Mouse (Mus musculus) lung, adult 2 months (tissue): ENCODE measurements around the gene Kif4. TPM values are rescaled to one million over a fixed set of nuclear protein-coding genes. Genes with fewer than 3 reads are reported as not detected.
A peak's percentile ranks its signal among the peaks of the same experiment; 100 is the strongest.

Source experiments
- DNase-seq: peaks from one replicate; pipeline ENCODE4 v3.0.0; 2022
- H3K4me1 ChIP-seq: fragments of 200-500 bp; 2 replicates; pipeline ENCODE4 v1.6.1; 2011; ENCODE audit warnings: low read length; ENCODE audit not compliant: control insufficient read depth, insufficient read depth
- H3K4me3 ChIP-seq: fragments of 200-500 bp; replicated peaks from 2 replicates; pipeline ENCODE3; 2011; ENCODE audit warnings: low read depth, mild to moderate bottlenecking, control low read depth, low read length; ENCODE audit errors: extremely low read depth
- CTCF ChIP-seq: fragments of 200-500 bp; IDR thresholded peaks from 2 replicates; pipeline ENCODE4 v1.5.1; 2011; ENCODE audit warnings: mild to moderate bottlenecking, low read length, control low read depth; ENCODE audit not compliant: insufficient read depth
- POLR2A ChIP-seq: fragments of 200-500 bp; IDR thresholded peaks from 2 replicates; pipeline ENCODE4 v1.6.1; 2011; ENCODE audit warnings: low read depth, mild to moderate bottlenecking, control low read depth, low read length, borderline replicate concordance; ENCODE audit errors: extremely low read depth
- WGBS: fragments of 180-500 bp; shearing (Covaris S2); methylation state at CpG from one replicate; pipeline ENCODE4 v1.1.7; 2018; 5-methylcytosine and 5-hydroxymethylcytosine counted together
- polyA plus RNA-seq: library from polyadenylated mRNA; depleted of rRNA; stranded (reverse); fragments of >200 nt; gene quantifications from 2 replicates; pipeline ENCODE4 v1.2.3, GENCODE M21; 2012; rRNA removed

Gene Kif4
- polyA plus RNA-seq, 1 experiment, result 0.56 TPM

DNA sequence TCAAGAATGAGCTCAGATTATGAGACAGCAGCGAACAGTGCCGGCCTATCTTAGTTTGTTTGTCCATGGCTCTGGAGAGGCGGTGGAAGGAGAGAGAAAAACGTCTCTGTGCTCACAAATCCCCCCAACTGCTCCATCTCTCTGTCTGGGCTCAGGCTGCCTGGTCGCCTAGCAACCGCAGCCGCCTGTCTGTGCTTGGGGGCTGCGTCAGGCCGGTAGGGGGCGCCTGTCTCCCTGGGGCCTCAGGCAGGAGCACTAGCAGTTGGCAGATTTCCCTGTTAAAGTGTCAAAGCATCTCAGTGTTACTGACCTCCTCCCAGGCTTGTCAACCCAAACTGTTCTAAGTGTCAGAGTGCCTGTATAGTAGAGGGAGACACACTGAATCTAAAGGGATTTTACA is 116.4 kb downstream of the Kif4 start:
- TF ChIP-seq CTCF, result no peak
- TF ChIP-seq POLR2A, result no peak
- 0 out of 2 replicates have a peak, but pooled peaks cover 3% of the 10 kb centered on the region for H3K4me1 ChIP-seq
- WGBS, result 24% methylated on average over 10 of the region's 10 CpGs
- no peak for DNase-seq
- no peak overlapping the region for H3K4me3 ChIP-seq

DNA sequence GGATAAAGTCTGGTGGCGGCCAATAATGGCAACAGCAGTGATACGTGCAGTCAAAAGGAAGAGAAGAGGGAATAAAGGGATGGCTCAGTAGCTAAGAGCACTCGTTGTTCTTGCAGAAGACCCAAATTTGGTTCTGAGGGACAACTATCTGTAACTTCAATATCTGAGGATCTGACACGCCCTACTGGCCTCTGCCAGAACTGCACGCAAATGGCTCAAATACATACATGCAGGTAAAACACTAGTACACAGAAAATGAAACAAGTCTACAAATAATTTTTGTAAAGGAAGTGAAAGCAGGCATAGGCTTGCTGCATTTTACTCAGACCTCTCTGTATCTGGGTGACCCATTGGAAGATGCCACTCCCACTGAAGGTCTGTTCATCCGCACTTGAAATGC is 140.3 kb downstream of the Kif4 start:
- Histone ChIP-seq H3K4me3 (no peak overlapping the region), H3K4me1 (0 out of 2 replicates have a peak, but pooled peaks cover 3% of the 10 kb centered on the region)
- no peak for DNase-seq
- WGBS, result 76% methylated on average over 6 of the region's 6 CpGs
- TF ChIP-seq POLR2A (no peak), CTCF (no peak)

DNA sequence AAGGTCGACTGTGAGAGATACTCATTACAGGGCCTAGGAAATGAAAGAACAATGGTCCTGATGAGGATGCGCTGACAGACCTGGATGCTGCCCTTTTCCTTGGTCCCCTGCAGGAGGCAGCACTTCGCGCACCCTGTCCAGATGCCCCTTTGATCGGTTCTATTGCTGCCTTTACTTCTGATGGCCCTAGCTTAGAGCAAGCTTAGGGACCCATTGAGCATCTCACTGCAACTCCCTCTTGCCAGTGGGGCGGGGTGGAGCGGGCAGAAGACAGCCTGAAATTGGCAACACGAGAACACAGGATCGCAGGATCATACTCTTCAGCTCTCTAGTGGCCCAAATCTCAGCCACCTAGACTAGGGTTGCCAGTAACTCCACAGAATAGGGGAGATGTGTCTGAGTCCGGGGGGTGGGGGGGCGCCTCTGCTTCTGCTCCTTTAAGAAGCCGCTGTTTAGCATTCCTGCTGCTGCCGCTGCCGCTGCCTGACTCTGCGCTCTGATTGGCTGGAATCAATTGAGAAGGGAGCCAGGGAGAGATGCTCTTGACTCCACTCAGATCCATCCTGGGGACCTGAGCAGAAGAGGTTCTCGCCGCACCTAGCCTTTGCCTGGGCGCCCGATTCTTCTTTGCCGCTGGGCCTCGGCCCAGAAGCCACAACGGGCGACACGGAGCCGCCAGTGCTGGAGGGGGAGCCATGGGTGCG is 141.8 kb downstream of the Kif4 start, which contains the start of gene Dlg3:
TSS of gene Dlg3 (plus strand) at position 542 of the 704 bp plus-strand sequence.
- no peak for DNase-seq
- Histone ChIP-seq H3K4me3 (peak within 1 kb of the TSS; percentile 43), H3K4me1 (0 out of 2 replicates have a peak, but pooled peaks cover 3% of the 10 kb centered on the region)
- TF ChIP-seq CTCF, result peak; percentile 29; the same call in 1 of the 2 replicates
- TF ChIP-seq POLR2A, result no peak
- 26% methylated on average over 24 of the region's 26 CpGs for WGBS

- 39% methylated on average over 35 of the region's 36 CpGs for WGBS
- no peak overlapping the region for H3K4me3 ChIP-seq
- H3K4me1 ChIP-seq, result 0 out of 2 replicates have a peak, but pooled peaks cover 3% of the 10 kb centered on the region
- DNase-seq, result no peak
- TF ChIP-seq CTCF, result no peak
- TF ChIP-seq POLR2A, result no peak
These were observed 142.5 kb downstream of the Kif4 start for GRCm38 (mm10) chrX:100767885-100768626.

- WGBS, result 94% methylated on average over 5 of the region's 5 CpGs
- TF ChIP-seq POLR2A (no peak), CTCF (no peak)
- Histone ChIP-seq H3K4me1 (0 out of 2 replicates have a peak, but pooled peaks cover 3% of the 10 kb centered on the region), H3K4me3 (no peak overlapping the region)
- DNase-seq, result no peak
These were observed 143.7 kb downstream of the Kif4 start for GRCm38 (mm10) chrX:100769281-100769680.

GRCm38 (mm10) chrX:100774341-100774811 is 148.8 kb downstream of the Kif4 start:
- Histone ChIP-seq H3K4me1 (peaks cover 3% of the 10 kb centered on the region), H3K4me3 (peak overlapping the region; percentile 66)
- WGBS, result 22% methylated on average over 23 of the region's 23 CpGs
- DNase-seq, result peak; percentile 73
- TF ChIP-seq CTCF, result peak; percentile 52
- TF ChIP-seq POLR2A, result no peak

GRCm38 (mm10) chrX:100775405-100775804 is 149.9 kb downstream of the Kif4 start:
- DNase-seq, result no peak

DNA sequence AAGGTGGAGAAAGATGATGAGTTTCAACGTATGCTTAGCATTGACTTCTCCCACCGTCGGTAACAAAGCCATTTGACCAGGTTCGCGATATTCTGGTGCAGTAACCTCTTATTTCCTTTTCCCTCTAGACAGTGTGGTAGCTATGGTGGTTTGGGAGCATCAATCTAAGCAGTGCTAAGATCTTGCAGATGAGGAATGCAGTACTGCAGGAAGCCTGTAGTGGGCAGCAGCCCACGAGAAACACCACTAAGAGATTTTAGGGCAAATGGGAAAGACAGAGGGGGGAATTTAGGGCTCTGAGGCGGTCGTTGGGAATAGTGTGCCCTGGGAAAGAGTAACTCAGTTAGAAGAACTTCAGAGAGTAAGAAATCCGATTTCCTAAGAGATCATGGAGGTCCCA is 151.0 kb downstream of the Kif4 start:
- peak; percentile 41 for DNase-seq
- no peak overlapping the region for H3K4me3 ChIP-seq
- TF ChIP-seq CTCF, result peak; percentile 52; the same call in 1 of the 2 replicates
- TF ChIP-seq POLR2A, result no peak
- peaks cover 3% of the 10 kb centered on the region for H3K4me1 ChIP-seq
- WGBS, result 25% methylated on average over 9 of the region's 9 CpGs

More at GRCm38 (mm10) chrX:100775405-100775804, 149.9 kb downstream of the Kif4 start:
- TF ChIP-seq POLR2A, result no peak
- no peak for TF ChIP-seq CTCF
- WGBS, result 64% methylated on average over 3 of the region's 3 CpGs
- H3K4me1 ChIP-seq, result peaks cover 3% of the 10 kb centered on the region
- H3K4me3 ChIP-seq, result no peak overlapping the region

Other genes starting within 250 kb of the Kif4 start
- gene Otud6a, start 196.7 kb upstream of the Kif4 start, polyA plus RNA-seq, result not detected in 2 replicates
- gene Awat2, start 183.0 kb upstream of the Kif4 start, polyA plus RNA-seq, result 0.44 and 0.77 TPM in 2 replicates
- 11.4 and 15.6 TPM in 2 replicates for gene Igbp1, start 131.4 kb upstream of the Kif4 start, polyA plus RNA-seq
- 0.05 TPM in 1 of 2 replicates, not detected in the other for gene Dgat2l6, start 100.9 kb upstream of the Kif4 start, polyA plus RNA-seq
- not detected in 2 replicates for gene Awat1, start 53.5 kb upstream of the Kif4 start, polyA plus RNA-seq
- 0.03 and 2.2 TPM in 2 replicates for gene P2ry4, start 30.9 kb upstream of the Kif4 start, polyA plus RNA-seq
- gene Arr3, start 20.2 kb upstream of the Kif4 start, polyA plus RNA-seq, result not detected in 2 replicates
- gene Pdzd11, start 831 bp downstream of the Kif4 start, polyA plus RNA-seq, result 15.1 and 22.5 TPM in 2 replicates
- 14.2 and 19.5 TPM in 2 replicates for gene Gdpd2, start 104.1 kb downstream of the Kif4 start, polyA plus RNA-seq
- 9.4 and 13.7 TPM in 2 replicates for gene Dlg3, start 142.0 kb downstream of the Kif4 start, polyA plus RNA-seq